Mouse (Mus musculus): Measurements from ENCODE around the gene Trim28. TPM values are rescaled to one million over a fixed set of nuclear protein-coding genes. Genes with fewer than 3 reads are reported as not detected.
"Not testable (repeated sequence)": the region's sequence is repeated elsewhere in the genome, so short reads cannot be mapped to it uniquely, and the experiment has no call there.

Gene Trim28
- polyA plus RNA-seq, 1 experiment from 2014 or later, result 526 TPM

DNA sequence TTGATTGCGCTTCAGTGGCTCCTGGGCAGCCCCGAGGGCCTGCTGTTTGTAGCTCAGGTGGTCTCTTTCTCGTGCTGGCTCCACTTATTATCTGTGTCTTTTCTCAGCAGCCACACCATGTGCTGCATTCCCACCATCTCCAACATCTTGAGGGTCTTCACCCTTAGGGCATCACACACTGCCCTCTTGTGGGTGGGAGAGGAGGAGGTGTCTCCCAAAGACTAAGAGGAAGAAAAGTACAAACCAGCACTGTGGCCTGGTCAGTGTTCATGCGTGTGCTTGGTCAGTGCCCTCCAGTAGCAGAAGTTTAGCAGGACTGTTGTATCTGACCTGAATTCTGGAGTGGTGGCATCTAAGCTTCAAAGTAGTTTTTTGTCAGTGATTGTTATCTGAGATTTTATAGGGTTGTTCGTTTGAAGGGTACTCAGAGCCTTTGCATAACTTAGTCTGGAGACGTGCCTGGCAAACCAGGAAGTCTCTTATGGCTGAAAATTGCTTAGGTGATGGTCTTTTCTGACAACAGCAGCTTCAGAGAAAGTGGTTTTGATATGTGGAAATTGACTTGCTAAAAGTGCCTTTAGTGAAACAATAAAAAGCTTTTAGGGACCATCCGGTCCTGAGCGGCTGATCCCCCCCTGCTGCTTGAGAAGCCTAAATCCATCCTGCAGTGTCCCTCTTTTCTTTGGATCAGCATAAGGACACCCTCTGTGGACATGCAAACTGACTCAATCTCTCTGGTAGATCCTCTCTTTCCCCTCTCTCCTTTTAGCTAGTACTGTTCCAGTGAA, 58.2 kb downstream of the Trim28 start:
- WGBS, result 60% methylated on average over 8 of the region's 8 CpGs
- no peak for ATAC-seq (replicated peaks; ENCODE audit: insufficient number of reproducible peaks, low FRiP score, low TSS enrichment, low read depth)

GRCm38 (mm10) chr7:13059536-13059935, 60.6 kb downstream of the Trim28 start:
- Histone ChIP-seq H3K27me3 (ENCODE audit: control insufficient read depth, insufficient read depth, low read length) (no peaks in the 10 kb centered on the region), H3K4me2 (ENCODE audit: low read depth, low read length) (no peak overlapping the region), H3K4me1 (ENCODE audit: control insufficient read depth, insufficient read depth, low read length) (no peaks in the 10 kb centered on the region), H3K4me3 (ENCODE audit: low read depth, low read length) (no peak overlapping the region), H3K27ac (replicated peaks; ENCODE audit: low read depth, low read length) (no peak overlapping the region), H3K9ac (replicated peaks; ENCODE audit: low read length) (no peak overlapping the region), H3K36me3 (replicated peaks; ENCODE audit: control insufficient read depth, insufficient read depth, low read depth, low read length) (no peaks in the 10 kb centered on the region), H3K9me3 (replicated peaks; ENCODE audit: control insufficient read depth, low read length) (no peaks in the 10 kb centered on the region)
- DNase-seq (ENCODE audit: low spot score) (no peak), ATAC-seq (replicated peaks; ENCODE audit: insufficient number of reproducible peaks, low FRiP score, low TSS enrichment, low read depth) (no peak)
- 92% methylated on average over 9 of the region's 9 CpGs for WGBS

More for the DNA sequence above, 58.2 kb downstream of the Trim28 start:
- Histone ChIP-seq H3K36me3 (replicated peaks; ENCODE audit: control insufficient read depth, insufficient read depth, low read depth, low read length) (no peaks in the 10 kb centered on the region), H3K27me3 (ENCODE audit: control insufficient read depth, insufficient read depth, low read length) (no peaks in the 10 kb centered on the region), H3K9ac (replicated peaks; ENCODE audit: low read length) (no peak overlapping the region), H3K4me3 (ENCODE audit: low read depth, low read length) (no peak overlapping the region), H3K9me3 (replicated peaks; ENCODE audit: control insufficient read depth, low read length) (no peaks in the 10 kb centered on the region), H3K4me2 (ENCODE audit: low read depth, low read length) (no peak overlapping the region), H3K27ac (replicated peaks; ENCODE audit: low read depth, low read length) (no peak overlapping the region), H3K4me1 (ENCODE audit: control insufficient read depth, insufficient read depth, low read length) (no peaks in the 10 kb centered on the region)
- no peak for DNase-seq (ENCODE audit: low spot score)

- not testable (repeated sequence) for DNase-seq (ENCODE audit: low spot score); H3K27me3 ChIP-seq (ENCODE audit: control insufficient read depth, insufficient read depth, low read length); H3K9ac ChIP-seq (replicated peaks; ENCODE audit: low read length); H3K4me2 ChIP-seq (ENCODE audit: low read depth, low read length); H3K36me3 ChIP-seq (replicated peaks; ENCODE audit: control insufficient read depth, insufficient read depth, low read depth, low read length); H3K4me3 ChIP-seq (ENCODE audit: low read depth, low read length); H3K4me1 ChIP-seq (ENCODE audit: control insufficient read depth, insufficient read depth, low read length); H3K9me3 ChIP-seq (replicated peaks; ENCODE audit: control insufficient read depth, low read length); ATAC-seq (replicated peaks; ENCODE audit: insufficient number of reproducible peaks, low FRiP score, low TSS enrichment, low read depth); H3K27ac ChIP-seq (replicated peaks; ENCODE audit: low read depth, low read length)
- WGBS, result 54% methylated on average over 2 of the region's 2 CpGs
These were observed 64.5 kb downstream of the Trim28 start for GRCm38 (mm10) chr7:13063399-13063798.

DNA sequence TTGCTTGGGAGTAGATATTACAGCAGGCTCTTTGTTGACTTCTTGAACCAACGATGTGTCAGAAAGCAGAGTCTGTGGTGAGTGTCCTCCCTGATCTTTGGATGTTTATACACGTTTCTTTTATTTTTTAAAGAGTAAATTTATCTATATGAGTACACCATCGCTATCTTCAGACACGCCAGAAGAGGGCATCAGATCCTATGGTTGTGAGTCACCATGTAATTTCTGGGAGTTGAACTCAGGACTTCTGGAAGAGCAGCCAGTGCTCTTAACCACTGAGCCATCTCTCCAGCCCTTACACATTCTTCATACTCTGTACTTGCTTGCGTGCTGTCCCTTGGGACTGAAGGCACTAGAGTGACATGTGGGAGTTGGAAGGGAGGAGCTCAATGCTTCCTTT, 73.4 kb downstream of the Trim28 start:
- Histone ChIP-seq H3K9me3 (replicated peaks; ENCODE audit: control insufficient read depth, low read length) (no peaks in the 10 kb centered on the region), H3K9ac (replicated peaks; ENCODE audit: low read length) (no peak overlapping the region), H3K4me1 (ENCODE audit: control insufficient read depth, insufficient read depth, low read length) (no peaks in the 10 kb centered on the region), H3K27ac (replicated peaks; ENCODE audit: low read depth, low read length) (no peak overlapping the region), H3K4me3 (ENCODE audit: low read depth, low read length) (no peak overlapping the region), H3K4me2 (ENCODE audit: low read depth, low read length) (no peak overlapping the region), H3K27me3 (ENCODE audit: control insufficient read depth, insufficient read depth, low read length) (no peaks in the 10 kb centered on the region), H3K36me3 (replicated peaks; ENCODE audit: control insufficient read depth, insufficient read depth, low read depth, low read length) (no peaks in the 10 kb centered on the region)
- WGBS, result 60% methylated on average over 5 of the region's 5 CpGs
- ATAC-seq (replicated peaks; ENCODE audit: insufficient number of reproducible peaks, low FRiP score, low TSS enrichment, low read depth) (no peak), DNase-seq (ENCODE audit: low spot score) (no peak)

Other genes starting within 250 kb of the Trim28 start
- gene Zscan18, start 195.5 kb upstream of the Trim28 start, polyA plus RNA-seq (2014; fragmentation: Nextera tagmentation; extraction: Ambion mirVana), result 15.1 and 18.6 TPM in 2 replicates
- gene Zfp329, start 180.3 kb upstream of the Trim28 start, polyA plus RNA-seq (2014; fragmentation: Nextera tagmentation; extraction: Ambion mirVana), result 15.9 and 18.6 TPM in 2 replicates
- 37.6 and 39.0 TPM in 2 replicates for gene Zfp110, start 164.4 kb upstream of the Trim28 start, polyA plus RNA-seq (2014; fragmentation: Nextera tagmentation; extraction: Ambion mirVana)
- gene Zfp128, start 117.9 kb upstream of the Trim28 start, polyA plus RNA-seq (2014; fragmentation: Nextera tagmentation; extraction: Ambion mirVana), result 6.5 and 6.9 TPM in 2 replicates
- gene Zscan22, start 101.3 kb upstream of the Trim28 start, polyA plus RNA-seq (2014; fragmentation: Nextera tagmentation; extraction: Ambion mirVana), result 26.4 and 27.5 TPM in 2 replicates
- gene Rps5, start 76.8 kb upstream of the Trim28 start, polyA plus RNA-seq (2014; fragmentation: Nextera tagmentation; extraction: Ambion mirVana), result 950 and 1,039 TPM in 2 replicates
- 0.56 and 0.69 TPM in 2 replicates for gene Rnf225, start 71.7 kb upstream of the Trim28 start, polyA plus RNA-seq (2014; fragmentation: Nextera tagmentation; extraction: Ambion mirVana)
- 7.9 and 8.9 TPM in 2 replicates for gene Zfp324, start 33.3 kb upstream of the Trim28 start, polyA plus RNA-seq (2014; fragmentation: Nextera tagmentation; extraction: Ambion mirVana)
- 5.9 and 6.6 TPM in 2 replicates for gene Zfp446, start 21.3 kb upstream of the Trim28 start, polyA plus RNA-seq (2014; fragmentation: Nextera tagmentation; extraction: Ambion mirVana)
- gene Slc27a5, start 922 bp upstream of the Trim28 start, polyA plus RNA-seq (2014; fragmentation: Nextera tagmentation; extraction: Ambion mirVana), result not detected in 2 replicates
- 22.6 and 22.9 TPM in 2 replicates for gene Zbtb45, start 10.9 kb downstream of the Trim28 start, polyA plus RNA-seq (2014; fragmentation: Nextera tagmentation; extraction: Ambion mirVana)
- 107 and 116 TPM in 2 replicates for gene Chmp2a, start 35.7 kb downstream of the Trim28 start, polyA plus RNA-seq (2014; fragmentation: Nextera tagmentation; extraction: Ambion mirVana)
- 172 and 177 TPM in 2 replicates for gene Ube2m, start 39.2 kb downstream of the Trim28 start, polyA plus RNA-seq (2014; fragmentation: Nextera tagmentation; extraction: Ambion mirVana)
- gene Mzf1, start 55.6 kb downstream of the Trim28 start, polyA plus RNA-seq (2014; fragmentation: Nextera tagmentation; extraction: Ambion mirVana), result 1.2 and 1.6 TPM in 2 replicates
- gene Vmn1r85, start 96.1 kb downstream of the Trim28 start, polyA plus RNA-seq (2014; fragmentation: Nextera tagmentation; extraction: Ambion mirVana), result not detected in 2 replicates
- not detected in 2 replicates for gene Vmn1r86, start 120.8 kb downstream of the Trim28 start, polyA plus RNA-seq (2014; fragmentation: Nextera tagmentation; extraction: Ambion mirVana)
- not detected in 2 replicates for gene Vmn1r87, start 141.0 kb downstream of the Trim28 start, polyA plus RNA-seq (2014; fragmentation: Nextera tagmentation; extraction: Ambion mirVana)
- not detected in 2 replicates for gene Vmn1r88, start 160.5 kb downstream of the Trim28 start, polyA plus RNA-seq (2014; fragmentation: Nextera tagmentation; extraction: Ambion mirVana)
- not detected in 2 replicates for gene Vmn1r89, start 213.9 kb downstream of the Trim28 start, polyA plus RNA-seq (2014; fragmentation: Nextera tagmentation; extraction: Ambion mirVana)

All from embryonic facial prominence, embryonic 11.5 days (tissue).